Mouse (Mus musculus): ENCODE measurements around the gene Atrnl1.

The Atrnl1 gene

DNA sequence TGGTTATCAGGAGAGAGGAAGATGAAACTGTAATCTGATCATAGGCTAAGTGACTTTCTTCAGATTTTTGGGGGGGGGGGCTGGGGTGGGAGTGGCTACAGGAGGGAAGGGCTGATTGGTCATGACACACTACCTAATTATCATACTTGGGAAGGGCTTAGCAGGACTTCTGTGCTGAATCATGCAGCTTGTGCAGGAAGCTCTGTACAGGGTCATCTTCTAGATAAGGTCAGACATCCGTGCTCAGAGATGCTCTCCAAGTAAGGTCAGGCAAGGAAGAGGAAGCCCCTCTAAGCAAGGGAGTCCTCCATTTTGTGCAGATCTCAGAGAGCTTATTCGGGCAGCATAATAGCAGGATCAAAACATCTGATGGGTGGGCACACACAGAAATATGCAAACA, 454.7 kb downstream of the Atrnl1 start:
- DNase-seq (ENCODE audit: low read depth, low spot score): no peak

DNA sequence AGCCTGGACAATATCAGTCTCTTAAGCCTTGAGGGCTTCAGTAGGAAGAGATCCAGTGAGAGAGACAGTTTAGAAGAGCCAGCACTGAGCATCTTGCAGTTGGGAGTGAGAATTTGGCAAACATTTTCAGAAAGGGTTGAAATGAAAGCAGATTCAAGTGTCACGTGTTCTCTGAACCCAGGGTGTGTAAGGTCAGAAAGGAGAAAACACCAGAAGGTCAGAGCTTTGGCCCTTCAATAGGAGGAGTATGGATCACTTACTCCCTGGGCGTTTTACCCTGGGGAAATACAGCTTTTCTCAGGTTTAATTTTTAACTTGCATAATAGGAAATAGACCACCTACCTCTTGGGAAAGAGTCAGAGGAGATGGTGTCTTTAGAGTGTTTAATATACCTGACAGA, 457.3 kb downstream of the Atrnl1 start:
- DNase-seq (ENCODE audit: low read depth, low spot score): no peak

- DNase-seq (ENCODE audit: low read depth, low spot score): no peak
Measured at GRCm38 (mm10) chr19:58068958-58069357, 458.1 kb downstream of the Atrnl1 start.

DNA sequence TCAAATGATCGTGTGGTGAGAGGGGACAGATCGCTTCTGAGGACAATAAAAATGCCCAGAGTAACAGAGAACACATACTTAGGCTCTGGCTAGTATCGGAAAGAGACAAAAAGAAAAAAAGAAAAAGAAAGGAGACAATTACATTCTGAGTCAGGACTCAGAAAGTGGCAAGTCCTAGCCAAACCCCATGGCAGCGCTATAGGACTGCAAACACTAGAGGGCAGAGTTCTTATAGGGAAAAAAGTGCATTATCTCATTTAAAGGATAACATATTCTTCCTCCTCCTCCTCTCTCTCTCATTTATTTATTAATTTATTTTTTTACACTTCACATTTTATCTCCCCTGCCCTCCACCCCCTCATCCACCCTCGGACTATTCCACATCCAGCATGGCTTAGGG, 461.6 kb downstream of the Atrnl1 start:
- no peak for DNase-seq (ENCODE audit: low read depth, low spot score)

GRCm38 (mm10) chr19:58072846-58073245, 462.0 kb downstream of the Atrnl1 start:
- DNase-seq (ENCODE audit: low read depth, low spot score): no peak

- no peak for DNase-seq (ENCODE audit: low read depth, low spot score)
Measured at GRCm38 (mm10) chr19:58075252-58075651, 464.4 kb downstream of the Atrnl1 start.

- DNase-seq (ENCODE audit: low read depth, low spot score): no peak
Measured at GRCm38 (mm10) chr19:58076961-58077371, 466.1 kb downstream of the Atrnl1 start.

DNA sequence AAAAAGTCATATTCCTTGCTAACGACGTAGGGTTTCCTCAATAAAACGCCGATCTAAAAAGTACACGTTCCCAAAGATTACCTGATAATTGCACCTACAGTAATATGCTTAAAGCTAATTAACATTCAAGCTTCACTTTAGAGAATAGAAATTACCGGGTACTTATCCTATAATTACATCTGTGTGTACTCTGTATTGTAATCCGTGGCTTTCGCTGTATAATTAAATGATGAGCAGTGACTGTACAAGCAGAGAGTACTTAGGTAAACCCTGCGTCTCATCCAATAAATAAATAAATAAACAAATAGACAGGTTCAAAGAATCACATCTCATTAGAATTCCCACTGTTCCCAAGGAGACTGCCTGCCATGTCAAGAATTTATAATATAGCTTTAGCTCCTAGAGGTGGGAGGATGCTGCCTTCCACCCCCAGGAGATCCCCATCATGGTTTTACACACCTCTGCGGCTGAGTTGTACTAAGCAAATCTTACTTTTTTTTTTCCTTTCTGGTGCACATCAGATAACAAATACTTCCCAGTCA, 466.8 kb downstream of the Atrnl1 start:
- DNase-seq (ENCODE audit: low read depth, low spot score): no peak

DNA sequence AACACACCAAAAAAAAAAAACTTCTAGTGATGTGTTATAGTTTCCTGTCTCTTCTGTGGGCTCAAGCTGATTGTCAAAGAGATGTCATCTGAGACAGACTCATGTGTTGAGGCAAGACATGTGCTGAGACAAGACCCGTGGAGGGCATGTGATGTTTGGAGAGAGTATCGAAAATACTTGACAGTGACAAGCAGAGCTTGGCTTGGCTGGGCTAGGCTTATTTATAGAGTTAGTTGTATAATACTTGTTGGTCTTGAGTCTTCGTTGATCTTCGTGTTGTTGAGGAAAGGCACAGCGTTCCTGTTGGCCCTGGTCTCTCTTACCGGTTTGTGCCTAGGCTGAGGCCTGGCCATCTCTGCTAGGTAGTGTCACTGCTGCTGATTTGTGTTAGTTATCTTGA, 469.3 kb downstream of the Atrnl1 start:
- DNase-seq (ENCODE audit: low read depth, low spot score): no peak

GRCm38 (mm10) chr19:58082751-58083150, 471.9 kb downstream of the Atrnl1 start:
- no peak for DNase-seq (ENCODE audit: low read depth, low spot score)

GRCm38 (mm10) chr19:58084826-58085225, 474.0 kb downstream of the Atrnl1 start:
- no peak for DNase-seq (ENCODE audit: low read depth, low spot score)

GRCm38 (mm10) chr19:58086734-58087133, 475.9 kb downstream of the Atrnl1 start:
- no peak for DNase-seq (ENCODE audit: low read depth, low spot score)

DNA sequence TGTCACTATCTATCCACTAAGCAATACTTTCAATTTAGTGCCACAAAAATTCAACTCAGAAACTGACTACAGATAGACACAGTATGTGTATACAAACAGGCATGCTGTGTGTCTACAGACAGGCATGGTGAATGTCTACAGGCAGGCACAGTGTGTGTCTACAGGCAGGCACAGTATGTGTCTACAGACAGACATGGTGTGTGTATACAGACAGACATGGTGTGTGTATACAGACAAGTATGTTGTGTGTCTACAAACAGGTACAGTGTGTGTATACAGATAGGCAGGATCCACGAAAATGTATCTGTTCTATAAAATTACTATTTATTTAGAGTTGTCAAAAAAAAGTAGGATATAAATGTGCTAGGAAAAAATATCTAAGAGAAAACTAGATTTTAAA, 477.1 kb downstream of the Atrnl1 start:
- DNase-seq (ENCODE audit: low read depth, low spot score): no peak

DNA sequence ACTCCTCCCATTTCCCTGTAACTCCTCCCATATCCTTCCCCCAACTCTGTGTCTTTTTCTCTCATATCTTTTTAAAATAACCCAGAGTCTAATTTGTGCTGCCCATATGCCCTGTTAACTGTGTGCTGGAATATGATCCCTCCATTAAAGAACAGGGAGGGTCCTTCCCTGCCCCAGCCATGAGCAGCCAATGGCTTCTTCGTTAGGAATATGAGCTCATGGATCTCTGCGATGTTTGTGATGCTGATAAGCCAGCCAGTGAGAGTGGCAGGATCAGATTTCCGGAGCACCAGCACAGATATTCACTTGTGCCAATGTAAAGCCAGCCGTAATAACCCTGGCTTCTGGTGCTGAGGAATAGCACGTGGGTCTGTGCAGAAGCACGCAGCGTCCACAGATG, 477.6 kb downstream of the Atrnl1 start:
- no peak for DNase-seq (ENCODE audit: low read depth, low spot score)

GRCm38 (mm10) chr19:58091911-58092310, 481.1 kb downstream of the Atrnl1 start:
- no peak for DNase-seq (ENCODE audit: low read depth, low spot score)

GRCm38 (mm10) chr19:58094781-58095543, 484.1 kb downstream of the Atrnl1 start:
- no peak for DNase-seq (ENCODE audit: low read depth, low spot score)

GRCm38 (mm10) chr19:58095776-58096175, 484.9 kb downstream of the Atrnl1 start:
- DNase-seq (ENCODE audit: low read depth, low spot score): no peak

DNA sequence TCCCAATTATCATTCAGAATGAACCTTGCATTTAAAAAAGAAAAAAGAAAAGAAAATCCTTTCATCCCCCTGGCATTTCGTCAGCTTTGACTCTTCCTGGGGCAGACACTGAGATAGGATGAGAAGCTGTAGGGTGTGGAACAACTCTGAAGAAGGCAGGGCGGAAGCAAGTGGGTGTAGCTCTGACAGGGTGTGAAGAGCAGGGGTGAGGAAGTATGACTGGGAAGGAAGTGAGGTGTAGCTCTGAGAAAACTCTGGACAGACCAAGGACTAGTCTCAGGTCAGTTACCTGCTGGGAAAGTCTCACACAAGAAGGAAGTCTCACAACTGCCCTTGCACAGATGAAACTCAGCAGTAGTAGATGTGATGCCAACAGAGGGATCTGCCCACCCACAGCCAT, 486.4 kb downstream of the Atrnl1 start:
- no peak for DNase-seq (ENCODE audit: low read depth, low spot score)

- DNase-seq (ENCODE audit: low read depth, low spot score): no peak
Measured at GRCm38 (mm10) chr19:58099539-58099938, 488.7 kb downstream of the Atrnl1 start.

- no peak for DNase-seq (ENCODE audit: low read depth, low spot score)
Measured at GRCm38 (mm10) chr19:58100381-58100780, 489.5 kb downstream of the Atrnl1 start.

- DNase-seq (ENCODE audit: low read depth, low spot score): no peak
Measured at GRCm38 (mm10) chr19:58104544-58104943, 493.7 kb downstream of the Atrnl1 start.

DNA sequence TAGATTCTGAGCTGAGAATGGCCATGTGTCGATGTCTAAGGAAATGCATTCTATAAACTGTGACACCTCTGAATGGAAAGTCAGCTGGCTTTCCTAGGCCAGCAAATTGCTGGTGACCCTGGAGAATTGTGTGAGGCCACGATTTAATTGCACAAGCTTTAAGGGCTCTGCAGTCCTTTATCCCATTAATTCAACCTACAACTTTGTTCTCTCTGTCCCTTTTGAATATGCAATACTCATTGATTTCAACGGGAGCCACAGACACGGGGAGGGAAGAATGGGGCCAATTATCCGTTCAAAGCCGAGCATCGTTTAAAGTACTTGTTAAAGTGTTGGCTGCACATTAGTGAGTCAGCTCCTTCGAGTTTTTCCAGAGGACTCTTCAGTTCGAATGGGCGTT, 496.8 kb downstream of the Atrnl1 start:
- DNase-seq (ENCODE audit: low read depth, low spot score): no peak

GRCm38 (mm10) chr19:58110491-58110890, 499.7 kb downstream of the Atrnl1 start:
- no peak for DNase-seq (ENCODE audit: low read depth, low spot score)

GRCm38 (mm10) chr19:58111291-58111690, 500.5 kb downstream of the Atrnl1 start:
- no peak for DNase-seq (ENCODE audit: low read depth, low spot score)
